Mouse (Mus musculus) ES-E14 (cell line): Measurements from ENCODE around the gene Wtap.

Experiments
- ZC3H11A ChIP-seq: IDR thresholded peaks from 2 replicates; pipeline ENCODE4 v1.6.1; 2012; ENCODE audit warnings: low read depth, mild to moderate bottlenecking, inconsistent platforms, low read length, borderline replicate concordance
- ZNF384 ChIP-seq: IDR thresholded peaks from 2 replicates; pipeline ENCODE4 v1.6.1; 2012; ENCODE audit warnings: low read depth, low read length, inconsistent platforms

- TF ChIP-seq ZNF384 (no peak), ZC3H11A (no peak)
Observed at GRCm38 (mm10) chr17:12941543-12942260, 52.3 kb downstream of the Wtap start.
